Mouse (Mus musculus) ES-E14 (cell line): Measurements from ENCODE around the gene Ppil3. TPM values are rescaled to one million over a fixed set of nuclear protein-coding genes. Genes with fewer than 3 reads are reported as not detected.

Experiments used
- DNase-seq: peaks from one replicate; pipeline ENCODE4 v3.0.0-alpha.2; 2013; ENCODE audit warnings: low read depth, low spot score
- H3K27ac ChIP-seq: 2 replicates; pipeline ENCODE4 v1.5.1; 2012; ENCODE audit warnings: low read depth, mild to moderate bottlenecking, low read length, moderate library complexity, mixed read lengths; ENCODE audit not compliant: poor library complexity, insufficient read depth, severe bottlenecking
- H3K36me3 ChIP-seq: 2 replicates; pipeline ENCODE4 v1.6.1; 2012; ENCODE audit warnings: mild to moderate bottlenecking, low read length, moderate library complexity, mixed read lengths; ENCODE audit not compliant: control insufficient read depth, poor library complexity, insufficient read depth, severe bottlenecking
- H3K4me1 ChIP-seq, 2 experiments: fragments of 150-350 bp in 1 of 2; sonication (generic) in 1 of 2; 2 replicates each; pipeline ENCODE4 v1.6.1; 2012; ENCODE audit warnings: low read length in 2 of 2, mild to moderate bottlenecking in 1 of 2, mixed read lengths in 1 of 2; ENCODE audit not compliant: control insufficient read depth in 2 of 2, insufficient read depth in 2 of 2, poor library complexity in 1 of 2
- H3K4me3 ChIP-seq, 2 experiments: fragments of 150-350 bp in 1 of 2; sonication (generic) in 1 of 2; 2 replicates each; pipeline ENCODE4 v1.5.1; 2012; ENCODE audit warnings: low read length in 2 of 2, low read depth in 1 of 2, mild to moderate bottlenecking in 1 of 2, mixed read lengths in 1 of 2; ENCODE audit not compliant: insufficient read depth in 1 of 2, poor library complexity in 1 of 2, severe bottlenecking in 1 of 2
- H3K9ac ChIP-seq: 2 replicates; pipeline ENCODE4 v1.6.1; 2012; ENCODE audit warnings: low read depth, mild to moderate bottlenecking, low read length, mixed read lengths; ENCODE audit not compliant: poor library complexity, insufficient read depth, severe bottlenecking
- H3K9me3 ChIP-seq: fragments of 150-350 bp; sonication (generic); 2 replicates; pipeline ENCODE4 v1.6.1; 2012; ENCODE audit warnings: low read depth, mild to moderate bottlenecking, low read length; ENCODE audit not compliant: control insufficient read depth, insufficient read depth
- CHD2 ChIP-seq: IDR thresholded peaks from 2 replicates; pipeline ENCODE4 v1.6.1; 2014; ENCODE audit warnings: mild to moderate bottlenecking, low read depth, low read length, inconsistent platforms
- HCFC1 ChIP-seq: IDR thresholded peaks from 2 replicates; pipeline ENCODE4 v1.6.1; 2012; ENCODE audit warnings: low read length, inconsistent platforms, borderline replicate concordance; ENCODE audit not compliant: insufficient read depth
- MAFK ChIP-seq: IDR thresholded peaks from 2 replicates; pipeline ENCODE4 v1.6.1; 2014; ENCODE audit warnings: mild to moderate bottlenecking, low read depth, low read length, inconsistent platforms; ENCODE audit not compliant: insufficient read depth
- ZC3H11A ChIP-seq: IDR thresholded peaks from 2 replicates; pipeline ENCODE4 v1.6.1; 2012; ENCODE audit warnings: low read depth, mild to moderate bottlenecking, inconsistent platforms, low read length, borderline replicate concordance
- ZNF384 ChIP-seq: IDR thresholded peaks from 2 replicates; pipeline ENCODE4 v1.6.1; 2012; ENCODE audit warnings: low read depth, low read length, inconsistent platforms
- in situ Hi-C, 2 experiments: fragments of 600-800 bp; cut with MboI; formaldehyde crosslinking; loops; one replicate each; pipeline ENCODE4 v1.15.1; 2025; ENCODE audit warnings: low sequenced_read_pairs in 2 of 2, inconsistent platforms in 1 of 2; ENCODE audit not compliant: unreplicated experiment in 2 of 2
- total RNA-seq: library from RNA; depleted of rRNA; stranded (reverse); fragments of 300-350 nt; gene quantifications from 2 replicates; pipeline ENCODE4 v1.2.3, GENCODE M21; 2012; rRNA removed

The Ppil3 gene
- 30.1 and 48.5 TPM in 2 replicates for total RNA-seq

DNA sequence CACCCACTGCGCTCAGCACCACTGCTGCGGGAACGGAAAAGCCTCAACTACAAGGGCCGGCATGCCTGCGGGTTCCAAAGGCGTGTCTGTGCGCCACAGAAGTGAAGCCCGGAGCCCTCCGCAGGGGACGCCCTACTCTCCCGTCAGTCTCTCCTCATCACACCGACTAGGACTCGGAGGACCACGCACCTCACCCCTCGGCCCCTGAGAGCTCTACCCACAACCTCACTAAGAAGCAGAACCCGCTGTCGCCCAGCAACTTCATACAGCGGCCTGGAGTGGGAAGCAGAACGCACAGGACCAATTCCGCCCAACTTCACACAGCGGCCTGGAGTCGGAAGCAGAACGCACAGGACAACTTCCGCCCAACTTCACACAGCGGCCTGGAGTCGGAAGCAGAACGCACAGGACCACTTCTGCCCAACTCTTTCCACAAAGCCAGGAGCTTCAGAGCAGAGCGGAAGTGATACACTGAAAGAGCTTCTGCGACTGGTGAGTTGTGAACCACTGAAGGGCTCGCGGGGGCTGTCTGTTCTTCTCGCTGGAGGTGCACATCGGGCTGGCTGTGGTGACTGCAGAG, at the start of gene Ppil3, which contains the start of gene Nif3l1:
Gene Ppil3 (minus strand): TSS at position 344 of the 580 bp plus-strand sequence.
Gene Nif3l1 (plus strand): TSS at position 9 of the 580 bp plus-strand sequence.
- in situ Hi-C loops: no loop called here

DNA sequence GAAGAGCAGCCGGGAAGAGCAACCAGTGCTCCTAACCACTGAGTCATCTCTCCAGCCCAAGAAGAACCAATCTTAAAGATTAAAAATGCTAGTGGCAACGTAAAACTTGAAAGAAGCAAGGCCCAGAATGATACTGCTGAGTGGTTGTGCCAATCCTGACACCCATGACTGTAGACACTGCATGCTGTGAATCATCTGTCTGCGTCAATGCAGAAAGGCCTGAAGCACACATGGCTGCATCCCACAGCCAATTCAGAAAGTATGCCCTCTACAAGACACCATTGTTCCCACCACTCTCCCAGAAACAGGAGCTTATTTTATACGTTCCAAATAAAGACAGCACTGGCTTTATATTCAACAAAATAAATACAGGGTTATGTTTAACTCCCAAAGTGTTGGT, 37.4 kb upstream of the Ppil3 start:
- Histone ChIP-seq H3K27ac (no peak overlapping the region), H3K36me3 (peaks cover 35% of the 10 kb centered on the region), H3K9ac (no peak overlapping the region), H3K4me1 (no peaks in the 10 kb centered on the region), H3K9me3 (no peaks in the 10 kb centered on the region), H3K4me3 (no peak overlapping the region)
- TF ChIP-seq CHD2 (no peak), MAFK (no peak), ZC3H11A (no peak), HCFC1 (no peak), ZNF384 (no peak)
- no peak for DNase-seq
- in situ Hi-C loops: no loop called here

More for the DNA sequence above, at the start of gene Ppil3, which contains the start of gene Nif3l1:
- TF ChIP-seq HCFC1 (peak; percentile 87), ZC3H11A (no peak), CHD2 (peak; percentile 32; the same call in 1 of the 2 replicates), MAFK (no peak)
- Histone ChIP-seq H3K4me3 (peak within 1 kb of the TSS; percentile 89 to 98), H3K36me3 (peaks cover 22% of the 10 kb centered on the region), H3K9me3 (no peaks in the 10 kb centered on the region), H3K9ac (peak within 1 kb of the TSS; percentile 95), H3K4me1 (peaks cover 0 to 7% of the 10 kb centered on the region in 2 experiments; a peak in 1 of 4 replicates), H3K27ac (peak within 1 kb of the TSS; percentile 54)
- DNase-seq: peak; percentile 78

DNA sequence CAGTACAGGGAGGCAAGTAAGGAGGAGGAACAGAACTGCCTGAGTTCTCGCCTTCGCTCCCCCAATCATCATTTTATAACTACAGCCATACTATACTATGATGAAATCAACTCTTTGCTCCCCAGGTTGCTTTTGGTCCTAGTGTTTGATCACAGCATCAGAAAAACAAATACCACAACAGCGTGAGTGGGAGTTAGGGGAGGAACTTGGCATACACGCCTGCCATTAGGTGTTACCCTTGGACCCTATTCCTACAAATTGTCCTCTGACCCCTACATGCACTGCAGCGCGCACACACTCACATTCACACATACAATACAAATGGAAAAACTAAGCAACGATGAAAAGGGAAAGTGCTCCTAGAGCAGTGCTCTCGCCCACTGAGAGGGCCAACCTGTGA, 30.4 kb upstream of the Ppil3 start:
- Histone ChIP-seq H3K27ac (no peak overlapping the region), H3K4me3 (no peak overlapping the region; a peak in 1 of 4 replicates), H3K4me1 (no peaks in the 10 kb centered on the region), H3K9me3 (no peaks in the 10 kb centered on the region), H3K9ac (no peak overlapping the region), H3K36me3 (peaks cover 44% of the 10 kb centered on the region)
- no peak for DNase-seq
- in situ Hi-C loops: no loop called here
- TF ChIP-seq HCFC1 (no peak), ZNF384 (no peak), MAFK (no peak), CHD2 (no peak), ZC3H11A (no peak)

DNA sequence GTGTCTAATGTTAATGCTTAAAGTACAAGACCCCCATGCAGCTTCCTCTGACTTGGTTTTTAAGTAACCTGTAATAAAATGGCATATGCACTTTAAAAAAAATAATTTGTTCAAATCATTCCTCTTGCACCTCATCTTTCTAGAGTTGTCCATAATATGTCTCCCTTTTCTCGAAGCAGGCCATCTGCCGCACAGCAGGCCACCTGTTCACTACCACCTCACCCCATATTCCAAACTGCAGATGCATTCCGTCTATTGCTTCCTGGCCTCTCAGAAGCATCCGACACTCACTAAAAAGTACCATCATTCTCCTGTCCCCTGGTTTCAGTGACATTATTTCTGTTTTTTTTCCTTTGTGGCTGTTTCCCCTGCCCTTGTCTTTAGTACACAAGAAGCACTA, 20.3 kb upstream of the Ppil3 start:
- peaks cover 34% of the 10 kb centered on the region for H3K36me3 ChIP-seq
- H3K9me3 ChIP-seq: no peaks in the 10 kb centered on the region
- H3K9ac ChIP-seq: no peak overlapping the region
- DNase-seq: no peak
- no peaks in the 10 kb centered on the region for H3K4me1 ChIP-seq
- TF ChIP-seq HCFC1: no peak
- TF ChIP-seq ZNF384: no peak
- no peak for TF ChIP-seq CHD2
- TF ChIP-seq MAFK: no peak
- no peak for TF ChIP-seq ZC3H11A
- in situ Hi-C loops: no loop called here
- H3K4me3 ChIP-seq: no peak overlapping the region
- no peak overlapping the region for H3K27ac ChIP-seq

DNA sequence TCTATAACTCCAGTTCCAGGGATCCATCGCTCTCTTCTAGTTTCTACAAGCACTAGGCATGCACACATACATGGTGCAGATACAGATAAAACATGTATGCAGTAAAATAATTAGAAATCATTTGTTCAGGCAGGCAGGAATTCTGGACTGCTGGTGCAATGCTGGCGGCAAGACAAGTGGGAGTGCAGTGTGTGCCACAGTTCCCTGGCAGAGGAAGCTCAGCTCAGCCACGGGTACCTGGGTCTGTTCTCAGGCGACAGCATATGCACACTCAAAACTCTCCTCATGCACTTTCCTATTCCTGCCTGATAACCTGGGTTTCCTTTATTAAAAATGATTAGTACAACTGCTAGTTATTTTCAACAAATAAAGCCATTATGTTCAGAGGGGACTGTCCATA, 19.8 kb upstream of the Ppil3 start:
- Histone ChIP-seq H3K9ac (no peak overlapping the region), H3K36me3 (peaks cover 36% of the 10 kb centered on the region), H3K9me3 (no peaks in the 10 kb centered on the region), H3K4me1 (no peaks in the 10 kb centered on the region), H3K27ac (no peak overlapping the region), H3K4me3 (no peak overlapping the region)
- no peak for TF ChIP-seq CHD2
- no peak for TF ChIP-seq ZNF384
- no peak for TF ChIP-seq HCFC1
- TF ChIP-seq MAFK: no peak
- no peak for TF ChIP-seq ZC3H11A
- in situ Hi-C loops: no loop called here
- DNase-seq: no peak
